Mouse (Mus musculus): ENCODE results near the gene BC025920.
"Not testable (repeated sequence)": the region's sequence is repeated elsewhere in the genome, so short reads cannot be mapped to it uniquely, and the experiment has no call there.

BC025920 gene

GRCm38 (mm10) chr10:81604019-81604967 lies 1.8 kb upstream of the BC025920 start:
- no peak for DNase-seq (ENCODE audit: low spot score in 2 of 2)

DNA sequence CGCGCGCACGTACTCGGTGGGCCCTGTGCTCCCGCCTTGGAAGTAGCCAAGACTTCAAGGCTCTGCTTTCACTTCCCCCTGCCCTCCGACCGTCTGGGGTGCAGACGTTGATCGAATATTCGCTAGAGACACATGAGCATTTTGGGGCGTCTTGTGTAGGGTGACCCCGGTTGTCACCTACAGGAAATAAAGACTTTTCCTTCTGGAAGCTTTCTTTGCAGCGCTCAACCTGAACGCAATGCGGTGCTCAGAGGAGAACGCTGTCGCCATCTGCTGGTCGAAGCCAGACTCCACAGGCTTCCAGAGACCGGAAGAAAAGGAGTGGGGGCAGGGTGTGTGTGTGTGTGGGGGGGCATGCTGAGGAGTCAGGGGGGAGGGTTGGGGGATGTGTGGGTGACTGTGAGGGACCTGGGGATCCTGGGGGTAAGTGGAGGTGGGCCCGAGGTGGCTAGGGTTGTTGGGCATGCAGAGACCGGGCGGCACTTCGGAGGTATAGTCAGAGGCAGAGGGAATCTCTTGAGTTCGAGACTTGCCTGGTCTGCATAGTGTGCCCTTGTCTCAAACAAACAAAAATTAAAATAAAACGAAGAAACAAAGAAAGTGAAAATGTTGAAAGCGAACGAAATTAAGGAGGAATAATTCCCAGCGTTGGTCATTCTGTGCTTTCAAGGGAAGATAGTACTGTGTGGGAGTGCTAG lies 953 bp upstream of the BC025920 start:
- DNase-seq (ENCODE audit: low spot score in 2 of 2), result peak; percentile 82 to 87

DNA sequence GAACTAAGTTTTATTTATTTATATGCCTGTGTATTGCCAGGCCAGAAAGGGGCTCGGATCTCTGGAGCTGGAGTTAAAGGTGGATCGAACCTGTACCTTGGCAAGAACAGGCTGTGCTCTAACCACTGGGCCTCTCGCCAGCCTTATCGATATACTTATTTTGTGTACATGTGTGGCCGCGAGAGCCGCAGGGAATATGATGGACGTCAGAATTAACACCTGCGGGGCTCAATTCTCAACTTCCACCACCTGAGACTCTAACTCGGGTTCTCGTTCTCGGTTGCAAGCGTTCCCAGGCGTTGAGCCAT lies 450 bp upstream of the BC025920 start:
- DNase-seq (ENCODE audit: low spot score in 2 of 2), result no peak

GRCm38 (mm10) chr10:81608308-81608707 lies 2.2 kb downstream of the BC025920 start:
- no peak for DNase-seq (ENCODE audit: low spot score in 2 of 2)

DNA sequence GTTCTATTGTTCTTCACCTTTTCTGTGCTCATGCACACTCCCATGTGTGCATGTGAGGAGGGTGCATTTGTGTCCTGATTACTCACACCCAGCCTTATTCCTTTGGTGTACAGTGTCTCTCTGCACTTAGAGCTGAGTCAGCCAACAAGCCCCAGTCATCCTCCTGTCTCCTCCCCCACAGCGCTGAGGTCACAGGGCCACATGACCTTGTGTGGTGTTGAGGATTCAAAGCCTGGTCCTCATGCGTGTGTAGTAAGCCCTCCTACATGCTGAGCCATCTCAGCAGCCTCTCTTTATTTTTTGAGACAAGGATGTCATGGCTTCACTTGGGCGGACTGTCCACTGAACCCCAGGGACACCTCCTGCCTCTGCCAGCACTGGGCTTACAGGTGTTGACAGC lies 6.7 kb downstream of the BC025920 start:
- DNase-seq (ENCODE audit: low spot score in 2 of 2), result no peak

DNA sequence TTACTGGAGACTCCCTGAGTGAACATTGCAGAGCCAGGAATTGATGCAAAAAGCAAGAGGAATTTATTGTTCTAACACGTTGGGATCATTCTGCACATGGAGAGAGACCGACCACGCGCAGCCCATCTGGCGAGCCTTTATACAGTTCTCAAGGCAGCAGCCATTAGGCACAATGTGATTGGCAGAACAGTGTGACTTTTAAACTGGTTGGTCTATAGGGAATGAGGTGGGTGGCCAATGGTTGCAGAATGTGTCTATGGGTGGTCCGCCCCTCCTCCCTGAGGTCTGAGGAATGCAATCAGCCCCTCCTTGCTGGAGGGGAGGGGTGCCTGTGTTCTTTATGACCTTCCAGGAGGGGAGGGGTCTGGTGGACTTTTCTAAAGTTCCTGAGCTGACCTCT lies 9.4 kb downstream of the BC025920 start:
- DNase-seq (ENCODE audit: low spot score in 2 of 2), result no peak

DNA sequence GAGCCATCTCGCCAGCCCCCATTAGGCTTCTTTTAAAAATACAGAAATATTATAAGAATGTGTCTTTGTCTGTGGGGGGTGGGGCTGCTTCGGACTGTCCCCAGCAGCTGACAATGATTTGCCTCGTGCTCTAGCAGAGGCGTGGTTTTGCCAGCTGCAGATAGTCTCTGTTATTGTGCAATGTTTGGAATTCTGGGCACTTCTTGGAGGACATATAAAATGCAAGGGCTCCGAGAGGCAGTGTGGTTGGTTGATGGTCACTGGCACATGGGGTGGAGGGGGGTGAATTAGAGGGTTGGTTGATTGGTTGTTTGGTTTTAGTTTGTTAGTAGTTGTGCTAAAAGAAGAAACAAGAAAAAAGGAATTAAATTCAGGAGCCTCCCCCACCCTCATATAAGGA lies 13.9 kb downstream of the BC025920 start:
- no peak for DNase-seq (ENCODE audit: low spot score in 2 of 2)

- DNase-seq (ENCODE audit: low spot score in 2 of 2), result no peak
Observed at GRCm38 (mm10) chr10:81620786-81621185, 14.7 kb downstream of the BC025920 start.

GRCm38 (mm10) chr10:81623441-81623840 lies 17.4 kb downstream of the BC025920 start:
- no peak for DNase-seq (ENCODE audit: low spot score in 2 of 2)

- no peak for DNase-seq (ENCODE audit: low spot score in 2 of 2)
Observed at GRCm38 (mm10) chr10:81626101-81626993, 20.3 kb downstream of the BC025920 start.

- peak; percentile 84 to 91 for DNase-seq (ENCODE audit: low spot score in 2 of 2)
Observed at GRCm38 (mm10) chr10:81626994-81627835, 21.1 kb downstream of the BC025920 start, which contains the start of gene Sirt6. Sirt6 (minus strand) TSS chr10:81627797.

DNA sequence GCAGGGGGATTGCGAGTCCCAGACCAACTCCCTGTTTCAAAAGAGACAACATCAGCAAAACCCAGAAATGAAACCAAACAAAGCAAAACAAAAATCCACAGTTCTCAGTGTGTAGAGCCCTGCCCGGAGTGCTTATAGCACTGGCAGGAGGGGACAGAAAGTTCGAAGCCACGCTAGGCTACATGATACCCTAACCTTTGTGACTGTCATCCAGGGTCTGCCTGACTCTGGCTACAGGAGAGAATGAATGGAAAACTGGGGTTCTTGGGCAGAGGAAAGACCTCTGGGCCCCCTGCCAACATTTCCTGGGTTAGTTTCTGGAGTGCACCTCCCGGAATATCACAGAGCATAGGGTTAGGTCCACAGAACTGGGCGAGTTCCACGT lies 21.8 kb downstream of the BC025920 start:
- no peak for DNase-seq (ENCODE audit: low spot score in 2 of 2)

DNA sequence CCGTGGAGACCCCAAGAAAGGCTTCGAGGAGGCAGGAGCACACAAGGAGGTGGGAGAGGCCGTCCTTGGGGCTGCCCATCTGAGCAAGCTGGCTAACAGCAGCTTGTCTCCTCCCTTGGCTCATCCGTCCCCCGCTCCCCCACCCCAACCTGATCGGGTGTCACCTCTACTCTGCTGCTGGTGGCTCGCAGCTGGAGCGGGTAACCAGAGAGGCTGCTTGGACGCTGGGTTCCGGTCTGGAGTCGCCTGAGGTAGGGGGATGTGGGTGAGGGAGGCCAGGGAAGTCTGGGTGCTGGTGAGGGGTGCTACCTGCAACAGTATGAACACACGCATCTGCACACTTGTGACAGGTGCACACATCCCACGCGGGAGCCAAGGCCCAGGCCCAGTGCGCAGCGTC lies 22.3 kb downstream of the BC025920 start, which contains the start of gene Ankrd24:
Gene Ankrd24, plus strand, starts transcription at position 151 of the 400 bp plus-strand sequence.
- no peak for DNase-seq (ENCODE audit: low spot score in 2 of 2)

DNA sequence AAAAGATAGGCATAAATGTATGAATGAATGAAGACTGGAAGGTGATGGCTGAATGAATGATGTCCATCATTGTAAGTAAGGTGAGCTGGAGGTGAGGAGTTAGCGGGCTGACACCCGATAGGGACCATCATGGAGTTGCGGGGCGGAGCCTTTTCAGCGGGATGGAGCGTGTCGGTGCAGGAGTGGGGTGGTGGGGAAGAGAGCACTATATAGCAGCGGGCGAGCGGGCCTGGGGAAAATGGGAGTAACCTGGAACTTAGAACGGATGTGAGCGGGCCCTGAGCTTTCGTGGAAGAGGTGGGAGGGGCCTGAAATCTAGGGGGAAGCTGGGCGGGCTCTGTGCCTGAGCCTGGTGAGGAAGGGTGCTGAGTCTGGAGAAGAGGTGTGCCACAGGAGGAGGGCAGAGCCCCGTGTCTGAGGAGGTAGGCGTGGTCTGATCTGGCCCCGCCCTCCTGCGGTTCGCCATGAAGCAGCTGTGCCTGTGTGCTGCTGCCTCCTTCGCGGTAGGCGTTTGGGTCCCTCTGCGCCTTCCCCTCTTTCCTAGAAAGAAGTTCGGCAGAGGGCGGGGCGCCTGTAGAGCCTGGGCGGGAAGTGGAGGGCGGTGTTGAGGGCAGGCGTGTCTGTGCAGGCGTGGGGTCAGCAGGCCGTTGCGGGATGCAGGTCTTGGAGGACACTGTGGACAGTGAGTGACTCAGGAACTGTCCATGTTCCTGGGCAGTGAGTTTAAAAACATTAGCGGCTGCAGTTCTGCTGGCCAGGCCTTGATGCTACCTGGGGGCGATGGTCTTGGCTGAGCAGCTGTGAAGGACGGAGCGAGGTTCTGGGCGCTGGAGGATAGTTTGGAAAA lies 27.4 kb downstream of the BC025920 start:
- DNase-seq (ENCODE audit: low spot score in 2 of 2), result peak; percentile 77 to 83

DNA sequence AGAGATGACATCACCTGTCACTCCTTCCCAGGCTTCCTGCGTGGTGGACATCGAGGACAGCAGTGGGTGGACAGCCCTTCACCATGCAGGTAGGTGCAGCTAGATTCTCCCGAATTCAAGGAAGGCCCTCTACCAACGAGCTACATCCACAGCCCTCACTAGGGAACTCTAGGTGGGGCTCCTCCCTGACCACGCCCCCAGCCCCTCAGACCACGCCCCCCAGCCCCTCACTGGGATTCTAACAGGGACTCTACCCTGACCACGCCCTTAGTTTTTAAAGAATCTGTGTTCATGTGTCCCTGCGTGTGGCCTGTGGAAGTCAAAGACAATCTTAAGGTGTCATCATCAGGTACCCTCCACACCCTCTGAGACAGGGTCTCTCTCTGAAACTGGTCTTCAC lies 30.3 kb downstream of the BC025920 start:
- DNase-seq (ENCODE audit: low spot score in 2 of 2), result no peak

GRCm38 (mm10) chr10:81638101-81638500 lies 32.0 kb downstream of the BC025920 start:
- DNase-seq (ENCODE audit: low spot score in 2 of 2), result no peak

DNA sequence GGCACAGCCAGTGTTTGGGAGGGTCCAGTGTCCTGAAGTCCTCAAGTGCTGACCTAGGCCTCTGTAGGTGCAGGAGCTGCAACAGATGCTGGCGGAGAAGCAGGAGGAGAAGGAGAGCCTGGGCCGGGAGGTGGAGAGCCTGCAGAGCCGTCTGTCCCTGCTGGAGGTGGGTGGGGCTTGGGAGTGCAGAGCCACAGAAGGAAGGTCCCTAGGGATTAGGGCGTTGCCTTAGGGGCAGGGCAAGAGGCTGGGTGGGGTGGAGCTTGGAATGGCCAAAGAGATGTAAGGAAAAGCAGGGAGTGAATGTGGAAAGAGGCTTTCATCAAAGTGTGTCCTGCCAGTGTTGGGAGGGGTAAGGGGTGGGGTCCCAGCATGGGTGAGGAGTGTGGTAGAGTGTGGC lies 34.8 kb downstream of the BC025920 start:
- DNase-seq (ENCODE audit: low spot score in 2 of 2), result not testable (repeated sequence)

DNA sequence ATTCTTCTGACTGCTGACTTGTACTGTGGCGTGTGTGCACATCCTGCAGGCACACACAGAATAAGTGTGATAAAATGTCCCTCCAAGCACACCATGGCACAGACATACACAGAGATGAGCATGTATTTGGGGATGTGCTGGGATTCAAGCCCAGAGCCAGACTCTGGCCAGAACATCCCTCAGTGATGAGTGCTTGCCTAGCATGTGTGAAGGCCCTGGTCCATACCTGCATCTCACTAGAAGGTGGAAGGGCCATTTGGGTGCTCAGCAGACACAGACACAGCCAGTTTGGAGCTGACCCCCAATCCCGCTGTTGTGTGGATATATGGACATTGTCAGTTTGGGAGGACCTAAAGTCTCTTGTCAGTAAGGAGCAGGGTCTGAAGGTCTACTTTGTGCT lies 35.5 kb downstream of the BC025920 start:
- peak in 1 of 2 experiments; percentile 0 for DNase-seq (ENCODE audit: low spot score in 2 of 2)

DNA sequence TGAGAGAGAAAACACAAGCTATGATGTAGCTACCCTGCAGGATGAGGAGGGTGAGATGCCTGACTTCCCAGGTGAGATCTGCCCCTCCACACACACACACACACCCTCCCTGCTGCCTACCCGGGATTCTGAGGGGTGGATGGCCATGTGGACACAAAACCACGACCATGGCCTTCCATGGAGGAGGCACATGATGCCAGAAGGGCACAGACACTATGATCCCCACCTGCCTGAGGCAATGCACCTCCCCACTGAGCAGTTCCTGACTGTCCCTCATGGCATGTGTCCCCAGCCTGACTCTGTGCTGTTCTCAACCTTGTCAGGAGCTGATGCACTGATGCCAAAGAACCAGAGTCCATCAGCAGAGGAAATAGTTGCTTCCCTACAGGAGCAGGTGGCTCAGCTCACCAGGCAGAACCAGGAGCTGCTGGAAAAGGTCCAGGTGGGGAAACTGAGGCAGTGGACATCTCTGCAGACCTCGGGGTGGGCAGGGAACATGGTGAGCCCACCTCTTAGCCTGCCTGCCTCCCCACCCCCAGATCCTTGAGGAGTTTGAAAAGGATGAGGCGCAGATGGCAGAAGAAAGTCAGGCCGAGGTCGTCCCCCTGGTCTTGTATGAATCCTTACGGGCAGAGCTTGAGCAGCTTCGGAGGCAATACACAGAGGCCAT lies 36.0 kb downstream of the BC025920 start:
- no peak for DNase-seq (ENCODE audit: low spot score in 2 of 2)
